Mouse (Mus musculus): ENCODE measurements around the gene Dock7.

Gene Dock7

GRCm38 (mm10) chr4:98918204-98918603, 202.5 kb downstream of the Dock7 start:
- in situ Hi-C loops (cut with MboI, MseI) = no loop called here

GRCm38 (mm10) chr4:98917724-98918123, 203.0 kb downstream of the Dock7 start:
- in situ Hi-C loops (cut with MboI, MseI) = no loop called here

GRCm38 (mm10) chr4:98910246-98910645, 210.5 kb downstream of the Dock7 start:
- in situ Hi-C loops (cut with MboI, MseI) = no loop called here

GRCm38 (mm10) chr4:98887148-98887547, 233.6 kb downstream of the Dock7 start:
- in situ Hi-C loops (cut with MboI, MseI) = loop anchor here (10.0 kb wide), 1 partner anchor 172 kb away; no protein-coding TSS in a partner anchor
